8 mouse cellular contexts compared by ENCODE assay signal in genomic region chr11:30025835-30026472, GRCm38 (mm10). TPM values are rescaled to one million over a fixed set of nuclear protein-coding genes. Genes with fewer than 3 reads are reported as not detected.
DNase-seq lines count a peak whose midpoint lies in the region; ATAC-seq and TF ChIP-seq lines count a peak whose summit lies in the region.

TSS of gene Eml6 (minus strand) at chr11:30026033.

- peaks cover 2% of the 10 kb centered on the region for H3K4me1 ChIP-seq in erythroblast, embryonic 14.5 days (ENCODE audit: control insufficient read depth)
- H3K4me1 ChIP-seq in embryonic facial prominence, embryonic 12.5 days, result no peaks in the 10 kb centered on the region
- H3K4me1 ChIP-seq in heart, adult 2 months (ENCODE audit: control insufficient read depth, insufficient read depth, low read length), result peaks cover 3% of the 10 kb centered on the region
- H3K4me1 ChIP-seq in kidney, adult 2 months (ENCODE audit: control insufficient read depth, insufficient read depth, low read length), result no peaks in the 10 kb centered on the region; the same call in 1 of the 2 replicates
- peaks cover 5% of the 10 kb centered on the region for H3K4me1 ChIP-seq in limb, embryonic 11.5 days (ENCODE audit: control insufficient read depth, insufficient read depth, low read length)
- H3K4me1 ChIP-seq in midbrain, embryonic 13.5 days (replicated peaks), result peaks cover 23% of the 10 kb centered on the region; the same call in 1 of the 2 replicates
- peaks cover 2% of the 10 kb centered on the region; the same call in 1 of the 2 replicates for H3K4me1 ChIP-seq in small intestine, adult 2 months (ENCODE audit: control insufficient read depth, insufficient read depth, insufficient read length, low read length)

- peaks cover 56% of the 10 kb centered on the region for H3K27me3 ChIP-seq in erythroblast, embryonic 14.5 days (ENCODE audit: control insufficient read depth)
- peaks cover 23% of the 10 kb centered on the region for H3K27me3 ChIP-seq in embryonic facial prominence, embryonic 12.5 days
- no peaks in the 10 kb centered on the region for H3K27me3 ChIP-seq in heart, adult 2 months (ENCODE audit: control insufficient read depth, insufficient read depth, low read length)
- no peaks in the 10 kb centered on the region for H3K27me3 ChIP-seq in kidney, adult 2 months (replicated peaks; ENCODE audit: control insufficient read depth, insufficient read depth, low read length)
- H3K27me3 ChIP-seq in limb, embryonic 11.5 days (ENCODE audit: control insufficient read depth, insufficient read depth, low read length), result peaks cover 29% of the 10 kb centered on the region
- peaks cover 16% of the 10 kb centered on the region for H3K27me3 ChIP-seq in midbrain, embryonic 13.5 days
- peaks cover 10% of the 10 kb centered on the region for H3K27me3 ChIP-seq in small intestine, adult 2 months (ENCODE audit: control insufficient read depth, insufficient read depth, low read length)

- intact Hi-C loops in heart, adult 2 months (cut with DNase I), result loop anchor here (10.0 kb wide), 1 partner anchor 481 kb away; the partner anchor contains the start of genes Clhc1 and Rps27a

- TF ChIP-seq EP300 in heart, adult 2 months (IDR thresholded peaks at IDR 0.05; ENCODE audit: insufficient read depth, low read depth, low read length), result peak; percentile 85

- 0 out of 2 replicates have a peak within 1 kb of the TSS, but pooled peaks have one; percentile 31 for H3K27ac ChIP-seq in embryonic facial prominence, embryonic 12.5 days
- H3K27ac ChIP-seq in heart, adult 2 months, result peak within 1 kb of the TSS; percentile 87
- H3K27ac ChIP-seq in kidney, adult 2 months (ENCODE audit: insufficient read depth, low read depth, low read length), result peak within 1 kb of the TSS; percentile 61
- H3K27ac ChIP-seq in limb, embryonic 11.5 days (replicated peaks; ENCODE audit: low read depth, low read length), result no peak within 1 kb of the TSS
- H3K27ac ChIP-seq in midbrain, embryonic 13.5 days, result peak within 1 kb of the TSS; percentile 90
- peak within 1 kb of the TSS; percentile 52; the same call in 1 of the 2 replicates for H3K27ac ChIP-seq in small intestine, adult 2 months (ENCODE audit: insufficient read depth, low read depth, low read length)

- TF ChIP-seq POLR2A in heart, adult 2 months (IDR thresholded peaks at IDR 0.05; ENCODE audit: insufficient read depth, low read depth, low read length), result peak; percentile 93
- peak; percentile 54 for TF ChIP-seq POLR2A in kidney, adult 2 months (IDR thresholded peaks at IDR 0.05; ENCODE audit: low read depth, low read length)
- peak; percentile 32; the same call in 1 of the 2 replicates for TF ChIP-seq POLR2A in small intestine, adult 2 months (IDR thresholded peaks at IDR 0.05; ENCODE audit: low read depth, low read length)

- no peaks in the 10 kb centered on the region for H3K79me2 ChIP-seq in heart, adult 2 months (replicated peaks; ENCODE audit: control insufficient read depth, insufficient read depth, low read length)

- peak within 1 kb of the TSS; percentile 95 for H3K4me2 ChIP-seq in embryonic facial prominence, embryonic 12.5 days (replicated peaks)
- peak within 1 kb of the TSS; percentile 92 for H3K4me2 ChIP-seq in limb, embryonic 11.5 days (ENCODE audit: low read depth, severe bottlenecking)
- peak within 1 kb of the TSS; percentile 99 for H3K4me2 ChIP-seq in midbrain, embryonic 13.5 days (replicated peaks)

- under 1% methylated on average over 39 of the region's 39 CpGs for WGBS in embryonic facial prominence, embryonic 12.5 days
- under 1% methylated on average over 39 of the region's 39 CpGs for WGBS in heart, adult 2 months
- WGBS in kidney, adult 2 months, result under 1% methylated on average over 39 of the region's 39 CpGs
- WGBS in limb, embryonic 11.5 days, result under 1% methylated on average over 39 of the region's 39 CpGs
- WGBS in midbrain, embryonic 13.5 days, result under 1% methylated on average over 39 of the region's 39 CpGs
- under 1% methylated on average over 39 of the region's 39 CpGs for WGBS in small intestine, adult 2 months

- H3K36me3 ChIP-seq in erythroblast, embryonic 14.5 days (ENCODE audit: control insufficient read depth), result no peaks in the 10 kb centered on the region
- H3K36me3 ChIP-seq in embryonic facial prominence, embryonic 12.5 days, result no peaks in the 10 kb centered on the region
- H3K36me3 ChIP-seq in heart, adult 2 months (ENCODE audit: control insufficient read depth, insufficient read depth, low read length), result no peaks in the 10 kb centered on the region
- H3K36me3 ChIP-seq in kidney, adult 2 months (ENCODE audit: control insufficient read depth, insufficient read depth, low read length), result no peaks in the 10 kb centered on the region
- no peaks in the 10 kb centered on the region for H3K36me3 ChIP-seq in limb, embryonic 11.5 days (ENCODE audit: control insufficient read depth, insufficient read depth, low read length)
- H3K36me3 ChIP-seq in midbrain, embryonic 13.5 days, result no peaks in the 10 kb centered on the region
- no peaks in the 10 kb centered on the region for H3K36me3 ChIP-seq in small intestine, adult 2 months (ENCODE audit: control insufficient read depth, insufficient read depth, low read length)

- H3K4me3 ChIP-seq in erythroblast, embryonic 14.5 days (replicated peaks), result peak within 1 kb of the TSS; percentile 55
- peak within 1 kb of the TSS; percentile 55 for H3K4me3 ChIP-seq in embryonic facial prominence, embryonic 12.5 days
- peak within 1 kb of the TSS; percentile 84 for H3K4me3 ChIP-seq in heart, adult 2 months
- H3K4me3 ChIP-seq in kidney, adult 2 months (ENCODE audit: insufficient read depth, low read depth, low read length), result peak within 1 kb of the TSS; percentile 66
- H3K4me3 ChIP-seq in limb, embryonic 11.5 days (ENCODE audit: low read depth, low read length), result peak within 1 kb of the TSS; percentile 49
- H3K4me3 ChIP-seq in midbrain, embryonic 13.5 days (replicated peaks), result peak within 1 kb of the TSS; percentile 70
- peak within 1 kb of the TSS; percentile 91 for H3K4me3 ChIP-seq in small intestine, adult 2 months (ENCODE audit: low read depth, low read length)

- ATAC-seq in erythroblast, adult 5-6 weeks (replicated peaks; ENCODE audit: low FRiP score, poor library complexity, severe bottlenecking), result no peak
- peak; percentile 100 for ATAC-seq in embryonic facial prominence, embryonic 12.5 days (ENCODE audit: insufficient number of reproducible peaks, insufficient read depth, low FRiP score, low TSS enrichment)
- ATAC-seq in limb, embryonic 11.5 days (ENCODE audit: insufficient number of reproducible peaks, low FRiP score, low TSS enrichment, low read depth), result peak; percentile 100
- peak; percentile 100 for ATAC-seq in midbrain, embryonic 13.5 days

- peak; percentile 93 to 98 for DNase-seq in heart, adult 2 months
- DNase-seq in kidney, adult 2 months, result peak; percentile 98
- peak; percentile 94 for DNase-seq in limb, embryonic 11.5 days (ENCODE audit: low spot score)

- peak within 1 kb of the TSS; percentile 57 for H3K9ac ChIP-seq in embryonic facial prominence, embryonic 12.5 days
- peak within 1 kb of the TSS; percentile 90 for H3K9ac ChIP-seq in heart, adult 2 months (ENCODE audit: low read depth, low read length)
- H3K9ac ChIP-seq in limb, embryonic 11.5 days (ENCODE audit: low read length), result peak within 1 kb of the TSS; percentile 62
- H3K9ac ChIP-seq in midbrain, embryonic 13.5 days (replicated peaks), result peak within 1 kb of the TSS; percentile 78

- no peaks in the 10 kb centered on the region; the same call in 1 of the 2 replicates for H3K9me3 ChIP-seq in erythroblast, embryonic 14.5 days (ENCODE audit: control insufficient read depth, low read length)
- H3K9me3 ChIP-seq in embryonic facial prominence, embryonic 12.5 days, result no peaks in the 10 kb centered on the region
- no peaks in the 10 kb centered on the region for H3K9me3 ChIP-seq in limb, embryonic 11.5 days (ENCODE audit: control insufficient read depth, low read length)
- H3K9me3 ChIP-seq in midbrain, embryonic 13.5 days, result no peaks in the 10 kb centered on the region

- TF ChIP-seq CTCF in heart, adult 2 months (IDR thresholded peaks at IDR 0.05), result peak; percentile 37
- 0 out of 2 replicates have a peak, but pooled peaks have one; percentile 13 for TF ChIP-seq CTCF in kidney, adult 2 months (conservative IDR thresholded peaks at IDR 0.05; ENCODE audit: insufficient read depth, insufficient read length, low read depth, low read length)
- peak; percentile 28; the same call in 1 of the 2 replicates for TF ChIP-seq CTCF in small intestine, adult 2 months (IDR thresholded peaks at IDR 0.05; ENCODE audit: extremely low read depth, insufficient read length, insufficient replicate concordance, low read depth, low read length)

RNA-seq across cellular contexts. Expression of gene Eml6, which starts in this region (rescaled TPM):
- polyA plus RNA-seq in erythroblast, embryonic 14.5 days (2012), result not detected in 2 replicates
- 0.19 TPM in 1 of 2 replicates, not detected in the other for total RNA-seq in erythroblast, adult 5-6 weeks (2015; ENCODE audit: low replicate concordance)
- 0.17 and 2.6 TPM in 2 replicates for total RNA-seq in erythroblast, adult 5-6 weeks (2017; ENCODE audit: low replicate concordance)
- 0.62 and 1.1 TPM in 2 replicates for polyA plus RNA-seq in embryonic facial prominence, embryonic 12.5 days (2016; fragmentation: Nextera tagmentation; extraction: Ambion mirVana)
- total RNA-seq in heart, adult 2 months (2021), result 1 to 10 TPM; 2.0 to 2.2 TPM
- polyA plus RNA-seq in heart, adult 2 months (2012; rRNA removed), result 2.1 and 3.8 TPM in 2 replicates
- 2.5 and 3.4 TPM in 2 replicates for polyA plus RNA-seq in kidney, adult 2 months (2012; rRNA removed)
- polyA plus RNA-seq in limb, embryonic 11.5 days (2014; fragmentation: Nextera tagmentation; extraction: Ambion mirVana), result 0.64 and 1.1 TPM in 2 replicates
- 3.1 and 4.0 TPM in 2 replicates for polyA plus RNA-seq in midbrain, embryonic 13.5 days (2015; fragmentation: Nextera tagmentation; extraction: Ambion mirVana)
- 0.33 and 0.49 TPM in 2 replicates for polyA plus RNA-seq in small intestine, adult 2 months (2012; rRNA removed)

Comparison
In these comparisons a context has a peak if more than half of its experiments do, and no peak if none do; other contexts are left out.
1. POLR2A ChIP-seq: peak in every context shown above with its lines; median percentile 93 in heart, adult 2 months; 54 in kidney, adult 2 months; 32 in small intestine, adult 2 months.